Mouse (Mus musculus) bone marrow macrophage, adult 2 months (primary cell): ENCODE data around the gene Slit1. TPM values are rescaled to one million over a fixed set of nuclear protein-coding genes. Genes with fewer than 3 reads are reported as not detected.

ENCODE experiments used
- H3K27ac ChIP-seq: 2 replicates; pipeline ENCODE4 v1.5.1; 2012; ENCODE audit warnings: low read depth, low read length; ENCODE audit not compliant: insufficient read depth
- H3K4me1 ChIP-seq: 2 replicates; pipeline ENCODE4 v1.6.1; 2012; ENCODE audit warnings: low read length; ENCODE audit not compliant: control insufficient read depth, insufficient read depth
- H3K4me3 ChIP-seq: 2 replicates; pipeline ENCODE4 v1.5.1; 2012; ENCODE audit warnings: mild to moderate bottlenecking, low read length, moderate library complexity; ENCODE audit not compliant: insufficient read depth
- CTCF ChIP-seq: IDR thresholded peaks from 2 replicates; pipeline ENCODE4 v1.5.1; 2012; ENCODE audit warnings: low read depth, mild to moderate bottlenecking, low read length, moderate library complexity
- POLR2A ChIP-seq: IDR thresholded peaks from 2 replicates; pipeline ENCODE4 v1.6.1; 2012; ENCODE audit warnings: mild to moderate bottlenecking, low read depth, low read length, borderline replicate concordance
- polyA plus RNA-seq: library from polyadenylated mRNA; stranded (reverse); fragments of >200 nt; gene quantifications from 2 replicates; pipeline ENCODE4 v1.2.4, GENCODE M21; 2012; ENCODE audit not compliant: missing spikeins, insufficient read depth, insufficient read length

Slit1 gene
- polyA plus RNA-seq, 1 experiment: 4.6 TPM

DNA sequence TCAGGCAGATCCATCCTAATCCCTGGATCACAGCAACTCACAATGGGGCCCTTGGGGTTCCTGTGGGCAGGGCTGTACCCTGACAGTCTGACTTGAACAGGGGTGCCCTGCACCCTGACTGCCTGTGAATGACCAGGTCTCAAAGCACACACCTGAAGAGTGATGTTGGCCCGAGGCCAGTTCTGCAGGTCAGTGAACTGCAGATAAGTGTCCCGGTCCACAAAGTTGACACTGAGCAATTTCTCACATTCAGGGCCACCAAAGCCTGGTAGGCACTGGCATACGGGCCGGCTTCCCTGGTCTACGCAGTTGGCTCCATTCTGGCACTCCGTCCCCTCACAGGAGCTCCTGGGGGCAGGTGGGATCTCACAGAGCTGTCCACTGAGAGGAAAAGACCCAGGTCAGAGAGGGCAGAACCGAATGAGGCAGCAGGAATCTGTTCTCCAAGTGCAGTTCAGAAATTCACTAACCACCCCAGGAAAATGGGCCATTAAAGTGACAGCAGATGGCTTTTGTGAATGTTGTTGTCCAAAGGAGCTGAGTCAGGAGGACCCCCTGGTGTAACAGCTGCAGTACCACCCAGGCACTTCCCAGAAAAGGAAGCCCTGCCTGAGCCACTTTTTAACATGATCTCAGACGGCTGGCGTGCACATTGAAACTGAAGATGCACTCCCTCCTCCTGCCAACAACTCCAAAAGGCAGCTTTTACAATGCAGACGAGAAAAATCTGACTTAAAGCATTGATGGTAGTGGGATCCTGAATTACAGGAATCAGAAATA lies 137.1 kb downstream of the Slit1 start:
- no peak overlapping the region for H3K4me3 ChIP-seq
- no peaks in the 10 kb centered on the region for H3K4me1 ChIP-seq
- no peak overlapping the region for H3K27ac ChIP-seq
- TF ChIP-seq POLR2A (no peak), CTCF (no peak)

DNA sequence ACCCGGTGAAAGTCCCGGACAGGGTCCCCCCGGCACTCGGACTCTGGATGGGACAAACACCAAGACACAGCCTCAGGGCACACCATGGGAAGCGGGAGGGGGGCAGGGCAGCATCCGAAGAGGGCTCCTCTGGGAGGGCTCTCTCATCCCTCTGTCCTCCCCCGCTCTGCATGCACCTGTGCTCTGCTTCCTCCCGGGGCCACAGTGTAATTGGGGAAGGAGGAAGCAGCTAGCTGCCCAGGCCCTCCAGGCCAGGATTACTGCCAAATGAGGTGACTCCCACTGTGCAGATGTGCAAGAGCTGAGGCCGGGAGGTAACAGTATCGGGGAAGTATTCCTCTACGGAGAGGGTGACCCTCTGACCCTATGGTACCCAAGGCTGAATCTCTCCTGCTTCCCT lies 142.8 kb downstream of the Slit1 start:
- TF ChIP-seq POLR2A (no peak), CTCF (no peak)

DNA sequence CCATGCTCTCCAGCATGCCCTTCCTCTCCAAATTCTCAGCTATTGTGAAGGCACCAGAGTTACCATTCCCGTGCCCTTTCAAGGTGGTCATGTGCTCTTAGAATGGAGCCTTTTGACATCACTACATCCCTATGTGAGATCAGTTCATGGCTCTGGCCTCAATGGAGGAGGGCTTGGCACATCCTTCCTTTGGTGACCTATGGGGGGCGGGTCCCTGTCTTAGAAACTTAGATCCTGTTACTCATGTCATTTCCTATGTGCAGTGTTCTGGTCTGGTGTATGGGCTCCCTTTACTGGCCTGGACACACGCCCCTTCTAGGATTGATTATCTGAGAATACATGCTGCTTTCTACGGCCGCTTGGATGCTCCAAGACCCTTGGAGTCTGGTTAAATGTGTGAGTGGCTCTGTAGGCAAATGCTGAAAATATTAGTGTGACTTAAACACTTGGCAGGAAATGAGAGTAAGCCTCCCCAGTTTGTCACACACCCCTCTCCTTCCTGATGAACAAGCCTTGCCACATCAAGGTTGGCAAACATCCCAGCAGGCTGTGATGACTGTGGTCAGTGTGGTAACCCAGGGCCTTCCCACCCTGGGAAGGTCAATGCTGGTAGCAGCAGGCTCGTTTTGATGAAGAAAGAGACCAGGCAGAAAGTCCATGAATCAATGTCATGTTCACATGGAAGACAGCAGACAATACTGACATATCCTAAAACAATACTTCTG lies 146.1 kb downstream of the Slit1 start:
- no peak overlapping the region for H3K4me3 ChIP-seq
- TF ChIP-seq POLR2A (no peak), CTCF (no peak)
- peak overlapping the region; percentile 30; the same call in 1 of the 2 replicates for H3K27ac ChIP-seq
- H3K4me1 ChIP-seq: peaks cover 19% of the 10 kb centered on the region

More for the DNA sequence above, 142.8 kb downstream of the Slit1 start:
- Histone ChIP-seq H3K4me1 (peaks cover 19% of the 10 kb centered on the region), H3K4me3 (no peak overlapping the region), H3K27ac (no peak overlapping the region)

DNA sequence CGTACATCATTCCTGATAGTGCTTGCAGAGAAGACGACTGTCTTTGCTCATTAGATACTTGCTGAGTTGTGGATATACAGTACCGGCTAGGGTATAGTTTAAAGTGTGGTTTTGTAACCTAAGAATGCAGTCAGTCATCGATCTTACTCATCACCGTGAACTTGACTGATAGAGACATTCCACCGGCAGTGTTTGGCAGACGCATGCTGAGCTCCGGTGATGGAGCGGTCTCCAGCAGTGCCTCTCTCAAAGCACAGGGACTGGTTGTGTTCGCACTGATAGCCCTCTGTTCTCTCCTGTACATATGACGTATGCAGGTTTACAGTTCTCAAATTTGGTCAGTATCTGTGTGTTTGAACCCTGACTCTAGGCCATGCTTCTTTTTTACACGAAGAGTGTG lies 151.7 kb downstream of the Slit1 start:
- peaks cover 4% of the 10 kb centered on the region for H3K4me1 ChIP-seq
- TF ChIP-seq CTCF: no peak
- no peak for TF ChIP-seq POLR2A
- H3K27ac ChIP-seq: no peak overlapping the region
- H3K4me3 ChIP-seq: no peak overlapping the region

DNA sequence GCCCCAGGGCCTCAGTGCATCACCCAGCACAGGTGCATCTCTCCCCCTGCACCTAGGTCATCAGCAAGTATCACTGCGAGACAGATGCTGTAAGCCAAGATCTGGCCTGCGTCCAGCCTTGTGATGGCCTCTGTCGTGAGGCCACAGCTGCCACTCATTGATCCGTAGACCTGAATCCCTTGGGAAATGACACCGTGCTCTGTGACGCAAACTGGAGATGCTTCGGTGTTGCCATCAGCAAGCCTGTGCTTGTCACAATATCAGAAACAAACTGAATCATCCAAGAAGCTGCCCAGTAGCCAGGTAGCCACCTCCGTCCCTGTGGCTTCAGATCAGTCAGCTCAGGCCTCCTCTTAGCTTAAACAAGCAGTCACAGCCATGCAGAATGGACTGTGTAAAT lies 153.8 kb downstream of the Slit1 start:
- no peaks in the 10 kb centered on the region for H3K4me1 ChIP-seq
- H3K27ac ChIP-seq: no peak overlapping the region
- no peak overlapping the region for H3K4me3 ChIP-seq
- TF ChIP-seq POLR2A (no peak), CTCF (no peak)

DNA sequence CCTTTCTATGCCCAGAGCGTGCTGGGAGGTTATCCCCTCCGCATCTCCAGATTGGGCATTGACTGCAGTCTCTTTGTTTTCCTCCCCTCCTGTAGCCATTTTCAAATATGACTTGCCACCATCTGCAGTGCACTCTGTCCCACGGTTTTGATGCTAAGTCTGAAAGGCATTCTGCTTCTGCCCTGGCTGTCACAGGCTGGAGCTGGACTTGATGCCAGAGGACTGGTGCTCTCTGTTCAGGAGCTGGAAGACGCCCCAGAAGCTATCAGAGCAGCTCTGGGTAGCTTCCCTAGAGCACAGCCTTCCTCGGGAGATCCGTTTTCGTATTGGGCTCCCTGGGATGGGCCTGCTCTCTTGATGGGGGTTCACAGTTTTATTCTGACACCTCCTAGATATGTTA lies 154.4 kb downstream of the Slit1 start:
- TF ChIP-seq CTCF (no peak), POLR2A (no peak)
- Histone ChIP-seq H3K4me3 (no peak overlapping the region), H3K4me1 (no peaks in the 10 kb centered on the region), H3K27ac (no peak overlapping the region)

DNA sequence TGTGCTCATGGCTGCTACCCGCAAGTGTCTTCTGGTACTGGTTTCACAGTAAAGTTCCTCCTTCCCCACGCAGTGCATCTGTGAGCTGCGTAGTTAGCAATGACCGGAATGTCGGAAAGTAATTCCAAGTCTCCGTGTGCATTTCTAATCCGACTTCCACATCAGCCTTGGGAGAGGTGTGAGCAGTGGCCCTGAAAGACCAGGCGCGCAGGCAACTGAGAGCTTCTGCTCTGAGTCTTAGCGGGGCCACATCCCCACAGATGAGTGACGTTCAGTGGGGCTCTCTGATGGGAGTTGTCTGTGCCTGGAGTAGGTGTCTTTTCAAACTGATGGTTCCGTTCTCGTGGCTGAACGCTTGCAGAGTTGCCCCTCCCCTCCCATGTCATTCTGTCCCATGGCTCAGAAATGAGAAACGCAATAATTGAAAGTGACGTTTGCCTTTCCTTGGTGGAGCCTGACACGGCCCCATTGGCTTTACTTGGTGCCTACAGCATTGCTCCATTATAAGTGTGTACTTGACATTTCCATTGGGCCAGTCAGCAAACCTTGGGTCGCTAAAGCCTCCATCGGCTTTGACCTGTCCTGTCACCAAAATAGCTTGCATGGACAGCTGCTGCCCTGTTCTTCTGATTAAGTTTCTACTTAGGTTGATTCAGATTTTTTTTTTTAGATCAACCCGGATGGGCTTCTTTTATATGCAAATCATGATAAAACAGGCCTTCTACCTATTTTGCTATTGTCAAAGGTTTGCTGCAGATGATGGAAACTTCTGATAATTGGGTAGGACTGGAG lies 155.8 kb downstream of the Slit1 start:
- H3K4me3 ChIP-seq: no peak overlapping the region
- no peak for TF ChIP-seq CTCF
- no peak overlapping the region for H3K27ac ChIP-seq
- H3K4me1 ChIP-seq: no peaks in the 10 kb centered on the region

DNA sequence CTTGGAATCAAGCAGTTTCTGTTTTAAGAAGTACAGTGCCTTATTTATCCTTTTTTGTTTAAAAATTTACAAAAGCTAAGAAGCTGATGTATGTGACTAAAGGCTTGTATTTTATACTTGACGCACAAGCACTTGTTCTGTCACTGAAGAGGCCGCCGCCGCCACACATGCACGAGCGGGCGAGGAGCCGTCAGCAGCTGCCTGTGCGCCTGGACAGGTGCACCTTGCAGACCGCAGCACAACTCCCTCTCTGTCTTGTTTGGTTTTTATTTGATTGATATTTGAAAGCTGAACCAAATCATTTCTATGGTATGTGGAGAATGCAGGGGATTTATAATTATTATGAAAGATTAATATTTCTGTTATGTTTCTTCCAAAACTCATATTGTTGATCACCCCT lies 156.7 kb downstream of the Slit1 start:
- no peak overlapping the region for H3K4me3 ChIP-seq
- H3K27ac ChIP-seq: no peak overlapping the region
- TF ChIP-seq CTCF: no peak
- no peak for TF ChIP-seq POLR2A
- H3K4me1 ChIP-seq: no peaks in the 10 kb centered on the region

DNA sequence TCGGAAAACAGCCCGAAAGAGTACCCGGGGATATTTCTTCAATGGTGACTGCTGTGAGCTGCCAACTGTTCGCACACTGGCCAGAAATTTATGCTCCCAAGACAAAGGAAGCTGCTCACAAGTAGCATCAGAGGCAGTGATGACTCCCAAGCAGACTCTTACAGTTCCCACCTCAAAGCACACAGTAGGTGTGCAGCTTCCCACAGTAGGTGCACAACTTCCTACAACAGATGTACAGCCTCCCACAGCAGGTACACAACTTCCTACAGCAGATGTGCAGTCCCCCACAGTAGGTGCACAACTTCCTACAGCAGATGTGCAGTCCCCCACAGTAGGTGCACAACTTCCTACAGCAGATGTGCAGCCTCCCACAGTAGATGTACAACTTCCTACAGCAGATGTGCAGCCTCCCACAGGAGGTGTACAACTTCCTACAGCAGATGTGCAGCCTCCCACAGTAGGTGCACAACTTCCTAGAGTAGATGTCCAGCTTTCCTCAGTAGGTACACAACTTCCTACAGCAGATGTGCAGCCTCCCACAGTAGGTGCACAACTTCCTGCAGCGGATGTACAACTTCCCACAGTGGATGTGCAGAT lies 160.4 kb downstream of the Slit1 start:
- TF ChIP-seq CTCF (no peak), POLR2A (no peak)
- Histone ChIP-seq H3K4me1 (peaks cover 4% of the 10 kb centered on the region; the same call in 1 of the 2 replicates), H3K27ac (no peak overlapping the region), H3K4me3 (no peak overlapping the region)
